Mouse (Mus musculus) stomach, embryonic 16.5 days (tissue): Measurements from ENCODE around the gene Rpa1. TPM values are rescaled to one million over a fixed set of nuclear protein-coding genes. Genes with fewer than 3 reads are reported as not detected.

Experiments
- ATAC-seq: fragments of 200-750 bp; cut with Nextera tagmentation; 2 replicates; pipeline ENCODE4 v1.8.0; 2017; ENCODE audit warnings: moderate number of reproducible peaks, moderate TSS enrichment; ENCODE audit not compliant: insufficient read depth, low FRiP score
- H3K27ac ChIP-seq: fragments of 300-500 bp; sonication (generic); 2 replicates; pipeline ENCODE4 v1.5.1; 2014; ENCODE audit warnings: low read length
- H3K27me3 ChIP-seq: fragments of 300-500 bp; sonication (generic); 2 replicates; pipeline ENCODE4 v1.6.1; 2014; ENCODE audit warnings: low read length, control low read depth, mixed read lengths; ENCODE audit not compliant: control insufficient read depth, insufficient read depth
- H3K36me3 ChIP-seq: fragments of 300-500 bp; sonication (generic); 2 replicates; pipeline ENCODE4 v1.6.1; 2014; ENCODE audit warnings: low read length; ENCODE audit not compliant: control insufficient read depth, insufficient read depth
- H3K4me1 ChIP-seq: fragments of 300-500 bp; sonication (generic); 2 replicates; pipeline ENCODE4 v1.6.1; 2014; ENCODE audit warnings: low read length, control low read depth, mixed read lengths; ENCODE audit not compliant: control insufficient read depth, insufficient read depth
- H3K4me2 ChIP-seq: fragments of 300-500 bp; sonication (generic); 2 replicates; pipeline ENCODE4 v1.6.1; 2014; ENCODE audit warnings: low read depth, low read length, mixed read lengths
- H3K4me3 ChIP-seq: fragments of 300-500 bp; sonication (generic); replicated peaks from 2 replicates; pipeline ENCODE4 v1.5.1; 2014; ENCODE audit warnings: mild to moderate bottlenecking, low read length
- H3K9ac ChIP-seq: fragments of 300-500 bp; sonication (generic); 2 replicates; pipeline ENCODE4 v1.6.1; 2014; ENCODE audit warnings: low read length
- H3K9me3 ChIP-seq: fragments of 300-500 bp; sonication (generic); replicated peaks from 2 replicates; pipeline ENCODE4 v1.6.1; 2016; ENCODE audit warnings: low read length, control low read depth; ENCODE audit not compliant: control insufficient read depth
- WGBS: fragments of 180-500 bp; shearing (Covaris S2); extraction: QIAGEN DNeasy Blood & Tissue Kit; methylation state at CpG from one replicate; pipeline ENCODE4 v1.1.7; 2014; 5-methylcytosine and 5-hydroxymethylcytosine counted together
- microRNA-seq: library from miRNA; unstranded; fragments of <30 nt; microRNA quantifications from one replicate; pipeline ENCODE4, GENCODE M21; 2016
- polyA plus RNA-seq: library from polyadenylated mRNA; unstranded; fragments of >200 nt; fragmentation: Nextera tagmentation; extraction: Ambion mirVana; gene quantifications from 2 replicates; pipeline ENCODE4 v1.2.1, GENCODE M21; 2015

Gene Rpa1
- polyA plus RNA-seq, 1 experiment from 2014 or later, result 111 TPM

DNA sequence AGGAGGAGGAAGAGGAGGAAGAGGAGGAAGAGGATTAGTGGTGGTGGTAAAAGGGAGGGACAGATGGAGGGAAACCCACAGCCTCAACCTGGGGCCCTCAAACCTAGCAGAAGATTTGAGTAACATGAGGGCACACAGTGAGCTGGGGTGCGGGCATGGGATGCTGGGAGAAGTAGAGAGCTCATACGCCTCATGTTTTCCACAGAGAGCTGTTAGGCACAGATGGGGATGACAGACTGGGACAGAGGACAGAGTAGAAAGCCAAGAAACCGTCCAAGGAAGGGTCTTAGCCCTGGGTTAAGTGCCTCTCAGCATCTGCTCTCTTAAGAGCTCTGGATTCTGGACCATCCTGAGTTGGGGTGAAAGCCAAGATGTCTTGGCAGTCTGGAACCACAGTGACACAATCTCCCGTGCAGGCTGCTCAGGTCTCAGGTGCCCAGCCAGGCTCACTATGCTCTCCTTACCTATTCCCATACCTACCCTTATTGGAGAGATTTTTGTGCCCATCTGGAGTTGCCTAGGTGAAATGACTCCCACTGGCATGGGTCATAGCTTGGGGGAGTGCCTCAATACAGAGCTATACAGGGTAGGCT is 91.0 kb downstream of the Rpa1 start:
- H3K4me1 ChIP-seq, result peaks cover 15% of the 10 kb centered on the region
- 72% methylated on average over 4 of the region's 4 CpGs for WGBS
- no peak overlapping the region for H3K4me2 ChIP-seq
- no peak overlapping the region for H3K4me3 ChIP-seq
- H3K27ac ChIP-seq, result no peak overlapping the region
- no peaks in the 10 kb centered on the region for H3K27me3 ChIP-seq
- H3K9me3 ChIP-seq, result no peaks in the 10 kb centered on the region
- H3K9ac ChIP-seq, result no peak overlapping the region
- no peaks in the 10 kb centered on the region for H3K36me3 ChIP-seq
- no peak for ATAC-seq

DNA sequence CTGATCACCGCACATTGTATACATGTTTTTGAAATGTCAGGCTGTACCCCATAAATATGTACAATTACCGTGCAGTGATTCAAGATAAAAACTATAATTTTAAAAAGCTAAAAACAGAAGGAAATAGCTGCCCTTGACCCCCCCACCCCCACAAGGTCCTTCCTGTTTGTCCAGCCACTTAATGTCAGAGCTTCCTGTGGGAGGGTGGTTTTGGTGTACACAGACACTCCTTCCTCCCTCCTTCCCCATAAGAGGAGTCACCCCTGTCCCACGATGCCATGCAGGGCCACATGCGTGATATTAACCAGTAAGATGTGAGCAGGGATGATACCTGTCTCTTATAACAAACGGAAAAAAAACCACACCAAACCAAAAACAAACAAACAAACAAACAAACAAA is 92.8 kb downstream of the Rpa1 start:
- no peak overlapping the region for H3K4me3 ChIP-seq
- no peak for ATAC-seq
- H3K4me1 ChIP-seq, result peaks cover 11% of the 10 kb centered on the region
- no peak overlapping the region for H3K4me2 ChIP-seq
- no peaks in the 10 kb centered on the region for H3K36me3 ChIP-seq
- no peaks in the 10 kb centered on the region for H3K9me3 ChIP-seq
- no peak overlapping the region for H3K9ac ChIP-seq
- H3K27me3 ChIP-seq, result no peaks in the 10 kb centered on the region
- no peak overlapping the region for H3K27ac ChIP-seq
- WGBS, result 69% methylated on average over 5 of the region's 5 CpGs

DNA sequence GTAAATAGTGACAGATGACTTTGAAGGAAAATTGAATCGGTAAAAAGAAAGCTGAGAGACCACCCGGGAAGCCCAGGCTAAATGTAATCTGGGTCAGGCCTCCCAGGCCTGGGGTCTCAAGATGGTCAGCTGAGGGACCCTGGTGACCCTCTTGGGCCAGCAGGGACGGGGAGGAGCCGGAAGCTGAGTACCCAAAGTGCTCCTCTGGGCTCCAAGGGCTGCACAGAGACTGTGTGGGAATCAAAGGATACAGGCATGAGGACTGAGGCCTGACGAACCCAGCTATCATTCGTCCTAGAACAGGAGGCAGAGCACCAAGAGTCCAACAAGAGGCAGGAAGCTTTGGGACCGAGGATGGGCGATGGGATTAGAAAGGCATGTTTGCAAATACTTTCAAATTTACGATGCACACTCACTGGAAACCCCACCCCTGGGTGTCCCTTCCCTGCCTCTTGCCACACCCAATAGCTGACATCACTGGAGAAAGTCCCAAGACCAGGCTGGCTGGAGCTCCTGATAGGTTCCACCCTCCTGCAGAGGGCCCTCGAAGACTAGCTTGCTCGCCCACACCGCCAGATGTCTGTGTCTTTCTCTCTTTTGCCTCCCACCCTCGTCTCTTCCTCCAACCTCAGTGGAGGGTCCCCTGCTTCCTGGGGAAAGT is 93.7 kb downstream of the Rpa1 start:
- peak overlapping the region; percentile 8; the same call in 1 of the 2 replicates for H3K4me2 ChIP-seq
- ATAC-seq, result 0 out of 2 replicates have a peak, but pooled peaks have one; percentile 30
- 41% methylated on average over 13 of the region's 13 CpGs for WGBS

DNA sequence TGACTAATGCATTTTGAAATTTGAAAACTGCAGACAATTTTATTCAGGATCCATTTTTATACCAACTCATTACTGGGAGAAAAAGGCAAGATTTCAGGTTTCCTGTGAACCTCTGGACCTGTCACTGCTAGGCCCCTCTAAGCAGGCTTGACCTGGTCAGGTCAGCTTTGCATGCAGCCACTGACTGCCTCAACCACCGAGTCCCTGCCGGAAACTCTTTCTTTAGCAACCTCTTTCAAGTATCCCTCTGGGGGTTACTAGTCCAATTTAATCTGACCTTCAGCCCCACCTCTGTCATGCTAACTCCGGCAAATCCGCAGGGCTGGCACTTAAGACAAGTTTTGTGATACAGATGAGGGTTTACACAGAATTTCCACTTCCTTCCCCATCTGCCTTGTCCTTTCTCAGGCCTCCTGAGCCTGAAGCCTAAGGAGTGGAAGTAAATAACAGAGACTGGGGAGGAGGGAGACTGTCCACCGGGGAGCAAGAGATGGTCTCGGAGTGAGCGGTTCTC is 96.5 kb downstream of the Rpa1 start:
- H3K9me3 ChIP-seq, result no peaks in the 10 kb centered on the region
- 60% methylated on average over 7 of the region's 7 CpGs for whole genome bisulfite sequencing
- ATAC-seq, result no peak
- no peak overlapping the region for H3K9ac ChIP-seq
- peaks cover 12% of the 10 kb centered on the region for H3K4me1 ChIP-seq
- no peak overlapping the region for H3K4me3 ChIP-seq
- no peak overlapping the region for H3K4me2 ChIP-seq
- H3K27me3 ChIP-seq, result no peaks in the 10 kb centered on the region
- no peaks in the 10 kb centered on the region for H3K36me3 ChIP-seq
- no peak overlapping the region for H3K27ac ChIP-seq

More for the DNA sequence above, 93.7 kb downstream of the Rpa1 start:
- Histone ChIP-seq H3K4me1 (peaks cover 9% of the 10 kb centered on the region), H3K9ac (no peak overlapping the region; the same call in 1 of the 2 replicates), H3K27me3 (no peaks in the 10 kb centered on the region), H3K4me3 (no peak overlapping the region), H3K9me3 (no peaks in the 10 kb centered on the region), H3K27ac (no peak overlapping the region; the same call in 1 of the 2 replicates), H3K36me3 (no peaks in the 10 kb centered on the region)

DNA sequence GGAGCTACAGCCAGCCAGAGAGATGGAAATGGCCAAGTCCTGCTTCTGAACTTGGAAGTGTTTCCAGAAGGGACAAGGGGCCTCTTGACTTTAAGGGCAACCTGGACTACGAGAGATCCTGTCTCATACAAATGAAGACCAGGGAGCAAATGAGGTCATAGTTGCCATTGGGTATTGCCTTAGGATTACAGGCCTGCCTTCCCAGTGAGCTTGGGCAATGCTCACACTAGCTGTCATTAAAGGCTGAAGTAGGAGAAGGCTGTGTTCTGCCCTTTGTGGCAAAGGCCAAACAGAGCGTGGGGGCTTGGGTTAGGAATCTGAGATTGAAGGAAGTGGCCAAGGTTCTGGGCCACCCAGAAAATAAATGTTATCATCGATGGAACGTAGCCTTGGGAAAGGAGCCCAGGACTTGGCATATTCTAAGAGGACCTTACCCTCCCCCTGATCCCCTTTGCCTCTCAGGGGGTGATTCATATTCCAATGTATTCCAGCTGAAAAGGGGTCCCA is 97.1 kb downstream of the Rpa1 start:
- no peaks in the 10 kb centered on the region for H3K27me3 ChIP-seq
- H3K9me3 ChIP-seq, result no peaks in the 10 kb centered on the region
- H3K4me2 ChIP-seq, result no peak overlapping the region
- no peak overlapping the region for H3K4me3 ChIP-seq
- no peak overlapping the region for H3K27ac ChIP-seq
- no peak for ATAC-seq
- H3K36me3 ChIP-seq, result no peaks in the 10 kb centered on the region
- peaks cover 15% of the 10 kb centered on the region for H3K4me1 ChIP-seq
- no peak overlapping the region for H3K9ac ChIP-seq
- 75% methylated on average over 4 of the region's 4 CpGs for WGBS

DNA sequence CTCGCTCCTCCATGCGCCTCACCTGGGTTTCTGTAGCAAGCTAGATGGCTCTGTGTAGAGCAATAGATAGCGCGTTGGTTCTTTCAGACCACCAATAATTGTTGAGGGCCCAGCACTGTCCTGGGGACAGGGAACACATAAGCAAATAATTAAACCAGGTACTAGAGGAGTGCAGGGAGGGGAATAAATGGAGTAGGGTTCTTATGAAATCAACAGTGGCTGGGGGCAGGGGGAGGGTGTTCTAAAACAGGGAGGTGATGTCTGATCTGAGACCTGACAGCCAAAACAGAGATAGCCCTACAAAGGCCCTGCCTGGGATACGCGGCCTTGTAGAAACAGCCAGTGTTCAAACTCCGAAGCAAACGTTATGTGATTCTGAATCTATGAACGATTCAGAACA is 98.5 kb downstream of the Rpa1 start:
- H3K4me3 ChIP-seq, result no peak overlapping the region
- no peaks in the 10 kb centered on the region for H3K27me3 ChIP-seq
- 78% methylated on average over 9 of the region's 9 CpGs for WGBS
- H3K4me2 ChIP-seq, result no peak overlapping the region
- H3K27ac ChIP-seq, result no peak overlapping the region
- no peaks in the 10 kb centered on the region for H3K36me3 ChIP-seq
- no peaks in the 10 kb centered on the region for H3K9me3 ChIP-seq
- 0 out of 2 replicates have a peak overlapping the region, but pooled peaks have one; percentile 41 for H3K9ac ChIP-seq
- ATAC-seq, result no peak
- peaks cover 10% of the 10 kb centered on the region for H3K4me1 ChIP-seq

Small RNAs within 50 kb of the gene (microRNA-seq; reads per million reads assigned to microRNA genes)
- gene Gm47300, result not detected

Other genes starting within 250 kb of the Rpa1 start
- 5.1 and 5.9 TPM in 2 replicates for gene Hic1, start 178.8 kb downstream of the Rpa1 start, polyA plus RNA-seq
- 19.4 and 23.2 TPM in 2 replicates for gene Ovca2, start 169.5 kb downstream of the Rpa1 start, polyA plus RNA-seq
- 20.6 and 20.7 TPM in 2 replicates for gene Dph1, start 157.1 kb downstream of the Rpa1 start, polyA plus RNA-seq
- 1.3 and 1.4 TPM in 2 replicates for gene Rtn4rl1, start 154.5 kb downstream of the Rpa1 start, polyA plus RNA-seq
- gene Smyd4, start 109 bp upstream of the Rpa1 start, polyA plus RNA-seq, result 8.1 and 9.8 TPM in 2 replicates
- gene Serpinf1, start 74.4 kb upstream of the Rpa1 start, polyA plus RNA-seq, result 60.2 and 72.8 TPM in 2 replicates
- gene Serpinf2, start 91.3 kb upstream of the Rpa1 start, polyA plus RNA-seq, result 65.3 and 68.3 TPM in 2 replicates
- gene Wdr81, start 106.4 kb upstream of the Rpa1 start, polyA plus RNA-seq, result 6.8 and 7.0 TPM in 2 replicates
- gene Tlcd2, start 113.4 kb upstream of the Rpa1 start, polyA plus RNA-seq, result 22.7 and 22.9 TPM in 2 replicates
- 42.4 and 43.8 TPM in 2 replicates for gene Prpf8, start 138.5 kb upstream of the Rpa1 start, polyA plus RNA-seq
- gene Rilp, start 161.8 kb upstream of the Rpa1 start, polyA plus RNA-seq, result 1.4 and 1.7 TPM in 2 replicates
- gene Scarf1, start 165.2 kb upstream of the Rpa1 start, polyA plus RNA-seq, result 6.2 and 6.7 TPM in 2 replicates
- gene Slc43a2, start 183.4 kb upstream of the Rpa1 start, polyA plus RNA-seq, result 4.1 and 5.0 TPM in 2 replicates
- gene Pitpna, start 239.8 kb upstream of the Rpa1 start, polyA plus RNA-seq, result 59.1 and 63.1 TPM in 2 replicates